Mouse (Mus musculus): Measurements from ENCODE around the gene Apba2.

The Apba2 gene

DNA sequence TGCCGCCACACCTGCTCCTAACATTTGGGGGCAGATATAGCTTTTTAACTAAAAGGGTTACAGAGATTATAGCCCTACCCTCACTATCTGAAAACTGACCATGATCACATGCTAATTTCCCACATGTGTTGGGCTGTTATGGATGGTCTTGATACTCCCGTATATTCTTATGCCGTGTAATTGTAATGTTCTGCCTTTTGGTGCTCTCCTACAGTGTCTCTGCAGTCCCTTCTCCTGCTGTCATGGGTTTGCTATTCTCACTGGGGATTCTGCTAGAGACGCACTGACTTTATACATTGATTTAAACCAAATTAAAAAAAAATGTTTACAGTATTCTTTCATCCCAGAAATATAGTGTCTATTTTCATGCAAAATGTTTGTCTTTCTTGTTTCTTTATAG is 157.4 kb downstream of the Apba2 start:
- DNase-seq (ENCODE audit: low read depth, low spot score): no peak

DNA sequence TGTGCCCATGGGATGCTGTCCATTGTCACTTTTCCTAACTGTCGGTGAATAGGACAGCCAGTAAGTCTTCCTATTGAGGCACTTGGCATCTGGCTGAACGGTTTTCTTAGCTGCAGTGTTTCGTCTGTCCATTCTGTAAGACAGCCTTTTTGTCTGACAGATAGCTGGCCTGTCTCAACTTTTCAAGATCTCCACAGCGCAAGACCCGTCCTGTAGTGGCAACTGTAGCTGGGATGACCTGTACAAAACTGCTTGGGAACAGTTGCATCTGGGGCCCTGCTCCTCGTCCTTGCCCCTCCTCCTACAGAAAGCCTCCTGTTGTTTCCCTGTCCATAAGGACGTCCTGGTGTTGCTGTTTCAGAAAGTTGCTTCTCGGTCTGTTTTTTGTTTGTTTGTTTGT is 157.8 kb downstream of the Apba2 start:
- DNase-seq (ENCODE audit: low read depth, low spot score): no peak

DNA sequence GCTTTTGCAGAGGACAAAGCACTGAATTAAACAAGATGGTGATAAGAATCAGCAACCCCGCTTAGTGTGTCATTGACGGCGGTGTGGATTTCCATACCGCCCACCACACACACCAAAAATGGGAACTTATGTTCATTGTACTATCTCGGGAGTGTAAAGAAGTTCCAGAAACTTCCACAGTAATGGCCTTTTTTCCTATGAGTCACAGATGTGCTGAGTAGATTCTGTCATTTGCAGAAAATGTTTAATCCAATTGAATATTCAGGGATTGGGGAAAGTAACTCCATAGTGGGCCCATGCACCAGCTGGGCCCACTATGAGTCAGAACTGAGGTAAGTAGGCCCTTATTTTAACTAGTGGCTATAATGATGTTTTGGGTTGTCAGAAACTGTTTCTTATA is 161.0 kb downstream of the Apba2 start:
- no peak for DNase-seq (ENCODE audit: low read depth, low spot score)

DNA sequence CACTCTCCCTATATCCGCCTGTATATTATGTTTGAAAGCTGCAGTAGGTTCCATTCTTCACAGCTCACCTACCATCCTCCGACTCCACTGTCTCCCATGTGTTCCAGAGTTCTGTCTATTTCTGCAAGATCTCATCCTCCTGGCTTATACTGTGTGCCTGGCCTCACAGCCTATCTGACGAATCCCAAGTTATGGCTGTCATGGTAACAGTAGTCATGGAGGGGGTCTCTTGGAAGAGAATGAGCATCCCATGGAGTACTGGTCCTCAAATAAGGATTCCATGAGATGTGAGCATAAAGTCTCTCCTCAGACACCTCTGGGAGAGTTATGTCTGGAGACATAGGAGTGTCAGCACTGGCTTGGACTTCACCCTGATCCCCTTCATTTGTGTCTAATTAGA is 162.1 kb downstream of the Apba2 start:
- no peak for DNase-seq (ENCODE audit: low read depth, low spot score)

DNA sequence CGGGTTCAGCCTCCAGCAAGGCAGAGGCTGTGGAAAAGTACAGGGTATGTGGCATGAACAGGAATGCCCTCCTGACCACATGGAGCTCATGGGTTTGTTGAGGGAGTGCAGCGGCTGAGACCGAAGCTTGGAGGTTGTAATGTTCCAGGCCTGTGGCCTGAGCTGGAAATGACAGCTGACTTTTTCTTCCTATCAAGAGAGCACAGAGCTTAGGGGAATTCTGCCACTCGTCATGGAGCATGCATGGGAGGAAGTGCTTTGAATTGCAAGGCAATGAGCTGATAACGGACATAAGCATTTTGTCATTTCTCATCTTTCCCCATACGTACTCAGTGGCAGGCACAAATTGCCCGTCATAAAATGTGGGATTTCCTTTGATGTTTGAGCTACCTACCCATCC is 163.6 kb downstream of the Apba2 start:
- no peak for DNase-seq (ENCODE audit: low read depth, low spot score)

DNA sequence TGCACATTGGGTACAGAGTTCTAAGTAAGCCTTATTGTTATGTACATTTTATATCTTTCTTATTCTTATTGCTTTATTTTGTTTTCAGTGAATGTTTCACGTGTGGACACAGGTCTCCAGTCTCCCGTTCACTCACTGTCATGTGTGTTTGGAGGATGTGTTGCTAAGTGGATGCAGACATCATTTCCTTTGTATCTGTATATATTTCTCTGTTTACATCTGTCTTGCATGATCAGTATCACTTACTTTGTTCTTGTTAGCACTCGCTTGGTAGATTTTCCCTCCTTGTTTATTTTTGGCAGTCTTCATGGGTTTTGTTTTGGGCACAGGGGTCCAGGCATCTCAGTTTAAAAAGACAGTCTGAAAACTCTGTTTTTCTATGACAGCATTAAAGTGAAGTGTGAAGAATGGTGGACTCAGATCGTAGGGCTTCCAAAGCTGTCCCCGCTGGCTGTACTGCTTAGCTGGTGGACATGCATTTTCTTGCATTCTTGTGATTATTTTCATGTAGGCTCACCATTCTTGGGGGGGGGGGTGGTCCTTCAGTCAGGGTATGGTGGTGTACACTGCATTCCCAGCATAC is 164.3 kb downstream of the Apba2 start:
- DNase-seq (ENCODE audit: low read depth, low spot score): no peak

DNA sequence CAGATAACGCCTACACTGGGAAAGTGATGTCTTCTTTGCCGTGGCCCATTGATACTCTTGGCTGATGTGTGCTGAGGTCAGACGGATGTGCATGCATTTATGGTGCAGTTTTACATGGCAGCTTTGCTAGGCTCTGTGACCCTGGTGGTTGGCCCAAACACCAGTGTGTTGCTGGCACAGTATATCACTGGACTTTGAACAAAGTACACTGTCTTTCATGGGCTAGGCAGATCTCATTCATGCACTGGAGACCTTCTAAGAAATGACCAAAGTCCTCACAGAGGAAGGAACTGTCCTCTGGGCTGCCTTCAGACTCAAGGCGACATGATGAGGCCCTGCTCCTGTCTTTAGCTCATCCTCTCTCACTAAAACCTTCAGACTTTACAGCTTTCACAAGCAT is 166.5 kb downstream of the Apba2 start:
- DNase-seq (ENCODE audit: low read depth, low spot score): no peak

DNA sequence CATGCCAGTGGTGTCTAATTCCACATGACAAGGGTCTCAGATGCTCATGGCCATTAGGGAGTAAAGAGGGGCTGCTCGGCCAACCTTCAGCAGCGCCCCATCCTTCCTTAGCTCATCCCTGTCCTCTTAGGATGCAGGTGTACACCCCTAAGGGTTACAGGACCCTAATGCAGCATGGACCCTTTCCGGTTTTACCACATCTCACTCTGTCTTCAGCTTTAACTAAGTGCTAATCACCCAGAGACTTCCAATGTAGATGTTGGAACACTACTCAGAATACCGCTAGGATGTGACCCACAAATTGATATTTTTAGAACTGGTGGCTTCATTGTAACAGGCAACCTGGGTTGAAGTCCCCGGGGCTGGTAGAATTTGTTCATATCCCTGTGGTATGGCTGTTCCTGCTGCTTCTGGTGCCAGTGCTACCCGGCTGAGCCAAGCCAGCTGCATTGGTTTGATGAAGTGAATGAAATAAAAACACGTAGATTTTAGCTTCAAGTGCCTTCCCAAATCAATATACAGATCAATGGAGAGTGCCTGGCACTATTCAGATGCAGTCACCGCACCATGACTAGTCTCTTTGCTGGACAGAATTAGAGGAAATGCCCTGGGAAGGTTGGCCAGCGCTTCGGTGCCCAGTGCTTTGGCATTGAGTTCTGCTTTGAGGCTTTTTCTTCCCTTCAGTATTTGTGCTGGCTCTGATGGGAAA is 178.4 kb downstream of the Apba2 start:
- no peak for DNase-seq (ENCODE audit: low read depth, low spot score)

DNA sequence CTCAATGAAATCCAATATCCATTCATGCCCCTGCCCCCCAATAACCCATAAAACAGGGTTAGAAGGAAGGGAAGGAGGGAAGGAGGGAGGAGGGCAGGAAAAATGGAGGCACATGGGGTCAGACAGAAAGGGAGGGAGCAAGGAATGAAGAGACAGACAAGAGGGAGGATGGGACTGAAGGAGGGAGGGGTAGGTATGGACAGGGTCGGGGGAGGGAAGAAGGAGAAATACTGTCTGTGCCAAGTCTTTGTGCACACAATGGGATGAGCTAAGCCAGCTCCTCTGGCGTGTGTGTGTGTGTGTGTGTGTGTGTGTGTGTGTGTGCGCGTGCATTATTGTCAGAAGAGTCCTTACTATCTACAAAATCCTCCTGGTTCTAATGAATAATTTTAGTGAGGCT is 183.4 kb downstream of the Apba2 start:
- DNase-seq (ENCODE audit: low read depth, low spot score): no peak

DNA sequence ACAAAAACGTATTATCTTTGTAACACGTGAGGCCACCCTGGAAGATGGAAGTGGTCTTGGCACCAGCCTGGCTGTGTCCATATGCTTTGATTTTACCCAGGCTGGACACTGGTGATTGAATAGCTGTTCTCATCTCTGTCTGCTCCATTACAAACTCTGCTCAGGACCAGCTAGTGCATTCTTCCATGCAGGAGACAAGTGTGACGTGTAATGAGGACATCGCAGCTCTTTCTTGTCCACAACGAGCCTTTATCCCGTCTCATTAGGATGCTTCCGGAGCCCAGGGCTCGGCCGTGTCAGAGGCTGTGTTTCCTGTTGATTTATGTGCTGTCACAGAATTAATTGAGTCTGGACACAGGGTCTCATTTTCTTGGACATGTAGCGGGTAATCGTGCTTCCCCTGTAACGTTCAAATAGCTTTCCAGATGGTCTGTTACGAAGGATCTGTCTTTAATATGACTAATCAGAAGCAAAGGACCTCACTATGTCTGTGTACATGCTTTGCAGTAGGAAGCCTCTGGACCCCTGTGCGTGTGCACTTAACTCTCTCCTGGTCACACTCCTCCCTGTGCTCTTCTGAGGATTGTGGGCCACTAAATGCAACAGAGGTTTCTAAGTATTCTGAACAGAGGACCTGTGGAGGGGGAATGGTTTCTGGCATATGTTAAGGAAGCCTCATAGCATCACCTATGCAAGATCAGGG is 186.8 kb downstream of the Apba2 start:
- no peak for DNase-seq (ENCODE audit: low read depth, low spot score)

DNA sequence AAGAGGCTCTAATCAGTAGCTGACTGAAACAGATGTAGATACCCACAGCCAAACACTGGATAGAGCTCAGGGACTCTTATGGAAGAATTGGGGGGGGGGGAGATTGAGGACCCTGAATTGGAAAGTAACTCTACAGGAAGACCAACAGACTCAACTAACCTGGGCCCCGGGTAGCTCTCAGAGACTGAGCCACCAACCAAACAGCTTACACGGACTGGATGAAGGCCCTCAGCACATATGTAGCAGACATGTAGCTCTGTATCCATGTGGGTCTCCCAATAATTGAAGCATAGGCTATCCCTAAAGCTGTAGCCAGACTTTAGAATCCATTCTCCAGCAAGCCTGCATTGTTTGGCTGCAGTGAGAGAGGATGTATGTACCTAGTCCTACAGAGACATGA is 190.3 kb downstream of the Apba2 start:
- DNase-seq (ENCODE audit: low read depth, low spot score): no peak

DNA sequence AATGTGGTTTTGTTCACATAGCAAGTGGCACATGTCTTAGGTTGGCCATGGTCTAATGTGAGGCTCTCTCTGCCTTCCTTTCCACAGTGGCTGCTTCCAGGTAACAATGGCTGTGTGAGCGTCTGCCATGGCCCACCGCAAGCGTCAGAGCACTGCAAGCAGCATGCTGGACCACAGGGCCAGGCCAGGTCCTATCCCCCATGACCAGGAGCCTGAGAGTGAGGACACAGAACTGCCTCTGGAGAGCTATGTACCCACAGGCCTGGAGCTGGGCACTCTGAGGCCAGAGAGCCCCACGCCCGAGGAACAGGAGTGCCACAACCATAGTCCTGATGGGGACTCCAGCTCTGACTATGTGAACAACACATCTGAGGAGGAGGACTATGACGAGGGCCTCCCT is 193.4 kb downstream of the Apba2 start:
- DNase-seq (ENCODE audit: low read depth, low spot score): no peak

DNA sequence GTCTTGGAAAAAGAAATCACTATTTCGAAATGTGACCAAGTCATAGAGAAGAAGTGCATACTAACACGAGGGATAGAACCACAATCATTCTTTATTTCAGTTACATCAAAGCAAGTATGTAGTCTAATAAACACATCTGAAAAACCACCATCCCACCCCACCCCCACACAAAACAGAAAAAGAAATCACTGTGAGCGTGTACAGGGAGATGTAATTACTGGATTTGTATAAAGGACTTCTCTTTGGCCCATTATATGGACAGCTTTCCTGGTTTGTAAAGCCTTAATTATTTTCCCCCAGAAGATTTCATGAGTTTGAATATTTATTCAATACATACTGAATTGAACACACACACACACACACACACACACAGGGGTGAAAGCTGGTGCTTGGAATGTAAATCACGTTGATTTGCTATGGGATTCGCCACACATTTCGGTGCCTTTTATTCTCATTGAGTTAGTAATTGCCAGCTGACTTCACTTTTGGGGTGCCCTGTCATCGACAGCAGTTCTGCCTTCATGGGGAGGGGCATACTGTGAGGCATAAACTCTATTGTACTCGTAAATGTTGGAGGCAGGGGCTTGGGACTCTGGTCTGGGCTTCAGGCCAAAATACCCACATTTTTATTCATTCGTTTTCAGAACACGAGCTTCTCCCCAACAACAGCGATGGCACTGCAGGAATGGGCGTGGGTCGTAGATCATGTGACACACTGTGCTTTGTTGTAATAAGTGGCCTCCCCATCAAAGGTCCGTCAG is 195.2 kb downstream of the Apba2 start:
- no peak for DNase-seq (ENCODE audit: low read depth, low spot score)

DNA sequence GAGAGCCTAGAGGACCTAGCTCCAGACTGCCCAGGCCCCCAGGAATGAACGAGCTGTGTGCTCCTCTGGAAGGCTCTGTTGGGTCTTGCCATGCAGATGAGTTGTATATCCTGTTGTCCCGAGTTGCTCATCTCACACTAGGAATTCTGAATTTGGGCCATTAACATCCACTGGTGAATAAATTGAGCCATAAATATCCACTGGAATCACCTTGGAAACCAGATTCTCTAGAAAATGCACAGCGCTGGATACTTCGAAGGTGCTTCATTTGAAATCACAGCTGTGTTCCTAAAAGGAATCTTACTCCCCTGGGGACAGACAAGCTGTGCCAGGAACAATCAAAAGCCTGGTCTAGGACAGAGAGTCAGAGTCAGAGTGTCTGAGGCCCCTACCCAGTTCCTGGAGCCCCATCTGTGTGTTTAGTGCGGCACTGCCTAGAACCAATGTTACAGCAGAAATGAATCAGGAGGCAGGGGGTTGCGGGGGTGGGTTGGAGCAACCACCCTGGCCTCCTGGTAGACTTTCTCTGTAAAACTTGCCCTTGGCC is 196.4 kb downstream of the Apba2 start:
- DNase-seq (ENCODE audit: low read depth, low spot score): no peak

DNA sequence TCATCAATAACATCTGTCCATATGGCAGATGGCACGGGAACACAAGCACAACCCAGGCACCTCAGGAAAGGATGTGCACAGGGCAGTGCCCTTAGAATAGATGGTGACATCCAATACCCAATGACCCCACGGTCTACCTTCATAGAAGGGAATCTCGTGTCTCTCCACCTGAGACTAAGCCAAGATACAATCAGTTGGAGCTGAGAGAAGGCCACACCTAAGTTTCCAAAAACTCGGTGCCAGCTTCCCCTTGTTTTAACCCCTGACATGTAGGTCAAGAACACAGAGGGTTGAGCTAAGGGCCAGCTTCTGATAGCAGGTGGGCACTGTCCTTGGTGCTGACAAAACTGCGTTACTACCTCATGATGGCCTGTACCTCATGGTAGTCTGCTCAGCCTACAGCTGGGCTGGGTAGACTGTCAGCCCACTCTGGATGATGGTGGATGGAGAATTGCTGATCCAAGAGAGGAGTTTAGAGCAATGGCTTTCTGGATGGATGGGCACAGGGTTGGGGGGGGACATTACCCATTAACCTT is 202.6 kb downstream of the Apba2 start:
- DNase-seq (ENCODE audit: low read depth, low spot score): no peak

DNA sequence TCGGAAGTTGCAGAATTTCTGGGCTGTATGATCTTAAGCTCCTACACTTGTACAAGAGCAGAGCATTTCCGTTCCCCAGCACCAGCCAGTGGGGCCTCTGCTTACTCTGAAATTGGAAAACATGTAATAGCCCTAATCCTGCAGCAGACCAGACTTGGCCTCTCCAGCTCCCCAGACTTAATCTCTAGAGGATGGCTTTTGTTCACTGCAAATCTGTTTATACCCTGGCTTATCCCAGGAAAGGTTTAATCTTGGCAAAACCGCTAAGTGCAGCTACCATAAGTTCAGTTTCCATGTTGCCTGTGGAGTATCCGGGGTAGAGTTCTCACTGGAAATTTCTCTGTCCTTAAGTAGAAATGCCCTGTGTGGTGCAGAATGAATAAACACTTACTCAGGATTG is 206.7 kb downstream of the Apba2 start:
- DNase-seq (ENCODE audit: low read depth, low spot score): no peak

DNA sequence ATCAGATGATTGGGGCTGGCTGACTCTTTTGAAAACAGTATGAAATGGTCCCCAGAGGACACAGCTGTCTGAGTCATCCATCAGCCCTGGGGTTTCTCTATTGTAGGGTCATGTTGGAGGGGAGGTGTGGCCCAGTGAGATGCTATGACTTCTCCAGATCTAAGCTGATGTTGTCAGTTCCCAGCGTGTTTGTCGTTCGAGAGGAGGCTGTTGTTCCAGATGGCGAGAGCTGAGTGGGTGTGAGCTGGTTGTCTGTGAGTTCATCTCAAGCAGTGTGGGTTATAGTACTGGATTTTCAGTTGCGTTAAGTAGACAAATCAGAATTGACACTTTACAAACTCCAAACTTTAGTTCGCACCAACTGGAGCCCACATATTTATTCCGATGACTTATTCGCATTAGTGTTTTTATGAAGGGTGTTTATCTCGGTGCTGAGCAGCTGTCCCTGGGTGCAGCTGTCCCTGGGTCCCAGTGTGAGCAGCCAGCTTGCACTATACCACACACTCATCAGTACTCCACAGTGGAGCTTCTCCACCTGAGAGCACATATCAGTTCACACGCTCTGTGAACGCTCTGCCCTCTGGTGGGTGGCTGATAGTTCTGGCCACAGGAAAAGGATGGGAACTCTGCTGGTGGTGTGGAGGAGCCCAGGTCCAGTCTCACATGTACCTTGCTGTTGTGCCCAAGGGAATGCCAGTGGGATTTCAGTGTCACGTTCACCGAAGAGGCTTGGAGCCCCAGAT is 208.2 kb downstream of the Apba2 start:
- DNase-seq (ENCODE audit: low read depth, low spot score): no peak

DNA sequence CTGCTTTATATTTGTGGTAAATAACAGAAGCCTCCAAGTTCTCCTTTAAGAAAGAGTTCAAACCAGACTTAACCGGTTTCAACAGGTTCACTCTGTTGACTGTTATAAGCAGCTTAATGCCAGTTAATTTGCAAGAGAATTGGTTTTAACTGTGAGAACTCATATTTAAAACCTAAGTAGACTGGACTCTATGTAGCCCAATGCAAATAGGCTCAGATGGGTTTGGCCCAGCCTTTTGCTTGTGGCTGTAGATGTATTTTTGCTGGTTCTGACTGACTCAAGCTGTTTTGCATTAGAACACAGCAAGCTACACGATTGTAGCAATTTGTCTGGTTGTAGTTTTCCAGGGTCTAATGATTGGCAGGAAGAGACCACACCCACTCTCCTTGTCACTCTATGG is 214.8 kb downstream of the Apba2 start:
- DNase-seq (ENCODE audit: low read depth, low spot score): no peak

DNA sequence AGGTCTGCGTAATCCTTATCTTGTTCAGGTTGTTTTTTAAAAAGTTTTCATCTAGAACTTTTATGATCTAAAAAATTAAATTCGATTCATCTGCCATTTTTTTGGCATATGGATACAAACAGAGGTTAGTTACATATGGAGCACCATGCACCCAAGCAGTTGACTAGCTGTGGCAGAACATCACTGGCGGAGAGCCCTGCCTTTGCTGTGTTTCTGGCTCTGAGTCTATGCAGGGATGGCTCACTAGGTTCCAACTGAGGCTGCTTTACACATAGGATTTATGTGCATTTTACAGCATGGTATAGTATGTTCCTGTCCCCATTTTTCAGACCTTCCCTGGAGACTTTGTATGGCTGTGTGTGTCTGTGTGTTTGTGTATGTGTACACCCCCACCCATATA is 221.8 kb downstream of the Apba2 start:
- no peak for DNase-seq (ENCODE audit: low read depth, low spot score)

DNA sequence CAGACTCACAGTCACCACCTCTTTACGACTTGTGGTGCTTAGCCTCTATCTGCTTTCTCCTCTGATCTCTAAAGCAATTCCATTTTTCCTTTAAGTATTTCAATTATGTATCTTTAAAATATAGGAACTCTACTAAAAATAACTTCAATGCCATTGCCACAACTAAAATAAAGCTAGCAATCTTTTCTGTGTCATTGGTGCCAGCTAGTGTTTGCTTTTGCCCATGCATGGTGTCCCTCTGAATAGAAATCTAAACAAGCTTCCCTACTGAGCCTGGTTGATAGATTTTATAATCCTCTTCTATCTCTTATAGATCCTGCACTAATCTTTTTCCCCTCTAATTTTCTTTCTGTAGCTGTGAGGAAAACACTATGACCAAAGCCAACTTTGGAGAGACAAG is 222.9 kb downstream of the Apba2 start:
- DNase-seq (ENCODE audit: low read depth, low spot score): no peak

DNA sequence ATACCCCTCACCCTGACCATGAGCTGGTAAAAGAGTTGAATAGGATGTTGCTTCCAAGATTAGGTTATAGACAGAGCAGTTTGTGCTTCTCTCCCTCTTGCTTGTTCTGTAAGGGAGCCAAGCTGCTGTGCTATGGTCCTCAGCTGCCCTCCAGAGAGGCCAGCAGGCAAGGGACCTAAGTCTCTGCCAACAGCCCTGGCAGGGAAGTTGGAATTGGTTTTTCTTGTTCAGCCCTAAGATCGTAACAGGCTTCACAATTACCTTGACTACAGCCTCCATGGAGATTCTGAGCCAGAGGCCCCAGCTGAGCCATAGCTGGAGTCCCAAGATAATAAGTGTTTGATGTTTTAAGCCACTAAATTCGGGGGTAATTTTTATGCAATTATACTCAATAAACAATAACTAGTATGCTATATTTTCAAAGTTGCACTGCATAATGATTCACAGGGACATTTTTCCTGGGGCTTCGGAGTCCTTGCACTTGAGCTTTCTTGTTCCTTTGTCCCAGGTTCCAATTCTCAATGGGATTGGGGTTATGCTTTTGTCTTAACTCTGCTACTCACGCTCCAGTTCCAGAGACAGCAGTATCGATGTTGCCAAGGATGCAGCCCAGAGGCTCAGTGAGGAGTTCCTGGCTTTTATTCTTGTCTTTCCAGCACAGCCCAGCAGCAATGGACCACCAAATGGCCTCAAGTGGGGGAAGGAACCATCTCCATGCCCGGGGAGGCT is 224.6 kb downstream of the Apba2 start:
- no peak for DNase-seq (ENCODE audit: low read depth, low spot score)

Measured in embryo, embryonic 11.5 days (tissue).